Mouse (Mus musculus) embryo, embryonic 11.5 days (tissue): ENCODE data around the gene Gcnt2.
"Not testable (repeated sequence)": the region's sequence is repeated elsewhere in the genome, so short reads cannot be mapped to it uniquely, and the experiment has no call there.

Experiments
- DNase-seq: peaks from one replicate; pipeline ENCODE4 v3.0.0-alpha.2; 2012; ENCODE audit warnings: low read depth, low spot score

Gene Gcnt2

GRCm38 (mm10) chr13:40874021-40874420 is 14.5 kb downstream of the Gcnt2 start:
- DNase-seq, result no peak

GRCm38 (mm10) chr13:40875415-40875814 is 15.9 kb downstream of the Gcnt2 start:
- no peak for DNase-seq

- DNase-seq, result no peak
These were observed 18.0 kb downstream of the Gcnt2 start for GRCm38 (mm10) chr13:40877589-40877988.

- DNase-seq, result no peak
These were observed 21.0 kb downstream of the Gcnt2 start for GRCm38 (mm10) chr13:40880557-40880956.

- no peak for DNase-seq
These were observed 23.1 kb downstream of the Gcnt2 start for GRCm38 (mm10) chr13:40882606-40883005.

GRCm38 (mm10) chr13:40883903-40884302 is 24.3 kb downstream of the Gcnt2 start:
- DNase-seq, result no peak

GRCm38 (mm10) chr13:40884878-40885277 is 25.3 kb downstream of the Gcnt2 start:
- DNase-seq, result peak; percentile 7

GRCm38 (mm10) chr13:40885935-40886642 is 26.5 kb downstream of the Gcnt2 start:
- DNase-seq, result no peak

- DNase-seq, result peak; percentile 20
These were observed 27.3 kb downstream of the Gcnt2 start for GRCm38 (mm10) chr13:40886643-40887381.

GRCm38 (mm10) chr13:40890595-40890994 is 31.0 kb downstream of the Gcnt2 start:
- no peak for DNase-seq

GRCm38 (mm10) chr13:40891369-40891768 is 31.8 kb downstream of the Gcnt2 start:
- not testable (repeated sequence) for DNase-seq

GRCm38 (mm10) chr13:40892043-40892442 is 32.5 kb downstream of the Gcnt2 start:
- DNase-seq, result no peak

GRCm38 (mm10) chr13:40892547-40892946 is 33.0 kb downstream of the Gcnt2 start:
- no peak for DNase-seq

GRCm38 (mm10) chr13:40893573-40893972 is 34.0 kb downstream of the Gcnt2 start:
- no peak for DNase-seq

- DNase-seq, result not testable (repeated sequence)
These were observed 38.6 kb downstream of the Gcnt2 start for GRCm38 (mm10) chr13:40898049-40898690.

GRCm38 (mm10) chr13:40898698-40899097 is 39.1 kb downstream of the Gcnt2 start:
- no peak for DNase-seq

GRCm38 (mm10) chr13:40899349-40899993 is 39.9 kb downstream of the Gcnt2 start:
- no peak for DNase-seq

- no peak for DNase-seq
These were observed 40.7 kb downstream of the Gcnt2 start for GRCm38 (mm10) chr13:40899994-40900970.

GRCm38 (mm10) chr13:40901263-40901662 is 41.7 kb downstream of the Gcnt2 start:
- no peak for DNase-seq

GRCm38 (mm10) chr13:40901831-40902459 is 42.4 kb downstream of the Gcnt2 start:
- DNase-seq, result no peak
